Mouse (Mus musculus): ENCODE data around the gene Fkbp1a. TPM values are rescaled to one million over a fixed set of nuclear protein-coding genes. Genes with fewer than 3 reads are reported as not detected.

Gene Fkbp1a
- polyA plus RNA-seq, 1 experiment from 2014 or later = 751 TPM

- no peak overlapping the region for H3K4me3 ChIP-seq (ENCODE audit: control insufficient read depth in 1 of 2, insufficient read depth in 1 of 2, low read depth in 1 of 2, low read length in 2 of 2)
- ATAC-seq (ENCODE audit: insufficient number of reproducible peaks, insufficient read depth, low FRiP score, low read depth) = no peak
- H3K36me3 ChIP-seq (ENCODE audit: control insufficient read depth, insufficient read depth, low read length) = no peaks in the 10 kb centered on the region
- WGBS = 65% methylated on average over 9 of the region's 9 CpGs
- H3K27me3 ChIP-seq (ENCODE audit: control insufficient read depth, insufficient read depth, low read length) = no peaks in the 10 kb centered on the region
- no peak overlapping the region for H3K27ac ChIP-seq (replicated peaks in 1 of 2; ENCODE audit: control insufficient read depth in 1 of 2, insufficient read depth in 1 of 2, low read depth in 2 of 2, low read length in 2 of 2)
- no peaks in the 10 kb centered on the region for H3K9me3 ChIP-seq (ENCODE audit: control insufficient read depth, low read length)
- H3K4me2 ChIP-seq (ENCODE audit: low read length) = no peak overlapping the region
- no peak overlapping the region for H3K9ac ChIP-seq (ENCODE audit: low read length)
- no peaks in the 10 kb centered on the region for H3K4me1 ChIP-seq (ENCODE audit: control insufficient read depth in 2 of 2, insufficient read depth in 2 of 2, low read length in 2 of 2)
Observed at GRCm38 (mm10) chr2:151587306-151587705, 45.0 kb downstream of the Fkbp1a start.

GRCm38 (mm10) chr2:151598068-151598467 lies 55.8 kb downstream of the Fkbp1a start:
- Histone ChIP-seq H3K4me2 (ENCODE audit: low read length) (no peak overlapping the region), H3K4me1 (ENCODE audit: control insufficient read depth in 2 of 2, insufficient read depth in 2 of 2, low read length in 2 of 2) (no peaks in the 10 kb centered on the region), H3K9me3 (ENCODE audit: control insufficient read depth, low read length) (no peaks in the 10 kb centered on the region), H3K36me3 (ENCODE audit: control insufficient read depth, insufficient read depth, low read length) (no peaks in the 10 kb centered on the region), H3K27ac (replicated peaks in 1 of 2; ENCODE audit: control insufficient read depth in 1 of 2, insufficient read depth in 1 of 2, low read depth in 2 of 2, low read length in 2 of 2) (no peak overlapping the region), H3K4me3 (ENCODE audit: control insufficient read depth in 1 of 2, insufficient read depth in 1 of 2, low read depth in 1 of 2, low read length in 2 of 2) (no peak overlapping the region), H3K9ac (ENCODE audit: low read length) (no peak overlapping the region), H3K27me3 (ENCODE audit: control insufficient read depth, insufficient read depth, low read length) (peaks cover 4% of the 10 kb centered on the region)
- ATAC-seq (ENCODE audit: insufficient number of reproducible peaks, insufficient read depth, low FRiP score, low read depth) = no peak
- 75% methylated on average over 2 of the region's 2 CpGs for WGBS

GRCm38 (mm10) chr2:151602106-151602505 lies 59.8 kb downstream of the Fkbp1a start:
- Histone ChIP-seq H3K9ac (ENCODE audit: low read length) (no peak overlapping the region), H3K4me1 (ENCODE audit: control insufficient read depth in 2 of 2, insufficient read depth in 2 of 2, low read length in 2 of 2) (peaks cover 0 to 6% of the 10 kb centered on the region in 2 experiments; a peak in 3 of 4 replicates), H3K9me3 (ENCODE audit: control insufficient read depth, low read length) (no peaks in the 10 kb centered on the region), H3K4me2 (ENCODE audit: low read length) (no peak overlapping the region), H3K27ac (replicated peaks in 1 of 2; ENCODE audit: control insufficient read depth in 1 of 2, insufficient read depth in 1 of 2, low read depth in 2 of 2, low read length in 2 of 2) (no peak overlapping the region), H3K27me3 (ENCODE audit: control insufficient read depth, insufficient read depth, low read length) (peaks cover 4% of the 10 kb centered on the region), H3K36me3 (ENCODE audit: control insufficient read depth, insufficient read depth, low read length) (no peaks in the 10 kb centered on the region), H3K4me3 (ENCODE audit: control insufficient read depth in 1 of 2, insufficient read depth in 1 of 2, low read depth in 1 of 2, low read length in 2 of 2) (no peak overlapping the region)
- 35% methylated on average over 4 of the region's 4 CpGs for WGBS
- no peak for ATAC-seq (ENCODE audit: insufficient number of reproducible peaks, insufficient read depth, low FRiP score, low read depth)

- 50% methylated on average over 4 of the region's 4 CpGs for WGBS
- ATAC-seq (ENCODE audit: insufficient number of reproducible peaks, insufficient read depth, low FRiP score, low read depth) = no peak
Observed at GRCm38 (mm10) chr2:151603630-151604029, 61.3 kb downstream of the Fkbp1a start.

GRCm38 (mm10) chr2:151605437-151605987 lies 63.2 kb downstream of the Fkbp1a start:
- WGBS = 34% methylated on average over 10 of the region's 11 CpGs
- Histone ChIP-seq H3K4me2 (ENCODE audit: low read length) (no peak overlapping the region), H3K9ac (ENCODE audit: low read length) (no peak overlapping the region), H3K36me3 (ENCODE audit: control insufficient read depth, insufficient read depth, low read length) (no peaks in the 10 kb centered on the region), H3K9me3 (ENCODE audit: control insufficient read depth, low read length) (no peaks in the 10 kb centered on the region), H3K4me3 (ENCODE audit: control insufficient read depth in 1 of 2, insufficient read depth in 1 of 2, low read depth in 1 of 2, low read length in 2 of 2) (no peak overlapping the region), H3K4me1 (ENCODE audit: control insufficient read depth in 2 of 2, insufficient read depth in 2 of 2, low read length in 2 of 2) (peaks cover 0 to 6% of the 10 kb centered on the region in 2 experiments; a peak in 3 of 4 replicates), H3K27me3 (ENCODE audit: control insufficient read depth, insufficient read depth, low read length) (peaks cover 7% of the 10 kb centered on the region; the same call in 1 of the 2 replicates), H3K27ac (replicated peaks in 1 of 2; ENCODE audit: control insufficient read depth in 1 of 2, insufficient read depth in 1 of 2, low read depth in 2 of 2, low read length in 2 of 2) (no peak overlapping the region)
- peak; percentile 4; the same call in 1 of the 2 replicates for ATAC-seq (ENCODE audit: insufficient number of reproducible peaks, insufficient read depth, low FRiP score, low read depth)

More at GRCm38 (mm10) chr2:151603630-151604029, 61.3 kb downstream of the Fkbp1a start:
- peaks cover 7% of the 10 kb centered on the region for H3K27me3 ChIP-seq (ENCODE audit: control insufficient read depth, insufficient read depth, low read length)
- H3K9me3 ChIP-seq (ENCODE audit: control insufficient read depth, low read length) = no peaks in the 10 kb centered on the region
- H3K4me1 ChIP-seq (ENCODE audit: control insufficient read depth in 2 of 2, insufficient read depth in 2 of 2, low read length in 2 of 2) = peaks cover 0 to 6% of the 10 kb centered on the region in 2 experiments; a peak in 3 of 4 replicates
- H3K27ac ChIP-seq (replicated peaks in 1 of 2; ENCODE audit: control insufficient read depth in 1 of 2, insufficient read depth in 1 of 2, low read depth in 2 of 2, low read length in 2 of 2) = no peak overlapping the region
- no peak overlapping the region for H3K9ac ChIP-seq (ENCODE audit: low read length)
- no peak overlapping the region for H3K4me3 ChIP-seq (ENCODE audit: control insufficient read depth in 1 of 2, insufficient read depth in 1 of 2, low read depth in 1 of 2, low read length in 2 of 2)
- H3K36me3 ChIP-seq (ENCODE audit: control insufficient read depth, insufficient read depth, low read length) = no peaks in the 10 kb centered on the region
- no peak overlapping the region for H3K4me2 ChIP-seq (ENCODE audit: low read length)

- H3K9me3 ChIP-seq (ENCODE audit: control insufficient read depth, low read length) = no peaks in the 10 kb centered on the region
- no peak for ATAC-seq (ENCODE audit: insufficient number of reproducible peaks, insufficient read depth, low FRiP score, low read depth)
- 58% methylated on average over 1 of the region's 1 CpGs for WGBS
- peaks cover 3% of the 10 kb centered on the region; the same call in 1 of the 2 replicates for H3K27me3 ChIP-seq (ENCODE audit: control insufficient read depth, insufficient read depth, low read length)
- H3K4me1 ChIP-seq (ENCODE audit: control insufficient read depth in 2 of 2, insufficient read depth in 2 of 2, low read length in 2 of 2) = peaks cover 0 to 6% of the 10 kb centered on the region in 2 experiments; a peak in 3 of 4 replicates
- no peak overlapping the region for H3K4me2 ChIP-seq (ENCODE audit: low read length)
- no peak overlapping the region for H3K9ac ChIP-seq (ENCODE audit: low read length)
- no peak overlapping the region for H3K4me3 ChIP-seq (ENCODE audit: control insufficient read depth in 1 of 2, insufficient read depth in 1 of 2, low read depth in 1 of 2, low read length in 2 of 2)
- H3K36me3 ChIP-seq (ENCODE audit: control insufficient read depth, insufficient read depth, low read length) = no peaks in the 10 kb centered on the region
- H3K27ac ChIP-seq (replicated peaks in 1 of 2; ENCODE audit: control insufficient read depth in 1 of 2, insufficient read depth in 1 of 2, low read depth in 2 of 2, low read length in 2 of 2) = no peak overlapping the region
Observed at GRCm38 (mm10) chr2:151608435-151608834, 66.2 kb downstream of the Fkbp1a start.

- Histone ChIP-seq H3K27ac (replicated peaks in 1 of 2; ENCODE audit: control insufficient read depth in 1 of 2, insufficient read depth in 1 of 2, low read depth in 2 of 2, low read length in 2 of 2) (no peak overlapping the region), H3K4me2 (ENCODE audit: low read length) (no peak overlapping the region), H3K4me1 (ENCODE audit: control insufficient read depth in 2 of 2, insufficient read depth in 2 of 2, low read length in 2 of 2) (peaks cover 0 to 6% of the 10 kb centered on the region in 2 experiments; a peak in 3 of 4 replicates), H3K9me3 (ENCODE audit: control insufficient read depth, low read length) (no peaks in the 10 kb centered on the region), H3K9ac (ENCODE audit: low read length) (no peak overlapping the region), H3K4me3 (ENCODE audit: control insufficient read depth in 1 of 2, insufficient read depth in 1 of 2, low read depth in 1 of 2, low read length in 2 of 2) (no peak overlapping the region), H3K27me3 (ENCODE audit: control insufficient read depth, insufficient read depth, low read length) (peaks cover 3% of the 10 kb centered on the region; the same call in 1 of the 2 replicates), H3K36me3 (ENCODE audit: control insufficient read depth, insufficient read depth, low read length) (no peaks in the 10 kb centered on the region)
- no peak for ATAC-seq (ENCODE audit: insufficient number of reproducible peaks, insufficient read depth, low FRiP score, low read depth)
- 39% methylated on average over 3 of the region's 3 CpGs for WGBS
Observed at GRCm38 (mm10) chr2:151609974-151610373, 67.7 kb downstream of the Fkbp1a start.

Data from heart, embryonic 14.5 days (tissue).